Mouse (Mus musculus) limb, embryonic 15.5 days (tissue): ENCODE measurements at regions not wholly inside any gene's neighbourhood (a gene's known extent, or its start where the extent isn't known, plus 50 kb on each side); places are given as distances from the start of the nearest gene placed in this dataset.
"Not testable (repeated sequence)": the region's sequence is repeated elsewhere in the genome, so short reads cannot be mapped to it uniquely, and the experiment has no call there.

ENCODE experiments used
- ATAC-seq: fragments of 200-750 bp; cut with Nextera tagmentation; 2 replicates; pipeline ENCODE4 v1.8.0; 2017; ENCODE audit warnings: low read depth, moderate TSS enrichment; ENCODE audit not compliant: insufficient number of reproducible peaks, low FRiP score, low TSS enrichment
- H3K27ac ChIP-seq: fragments of 300-500 bp; sonication (generic); 2 replicates; pipeline ENCODE4 v1.5.1; 2015; ENCODE audit warnings: moderate library complexity, mild to moderate bottlenecking, inconsistent platforms
- H3K27me3 ChIP-seq: fragments of 300-500 bp; sonication (generic); 2 replicates; pipeline ENCODE4 v1.6.1; 2015; ENCODE audit warnings: inconsistent platforms
- H3K36me3 ChIP-seq: fragments of 300-500 bp; sonication (generic); 2 replicates; pipeline ENCODE4 v1.6.1; 2015; ENCODE audit warnings: inconsistent platforms
- H3K4me1 ChIP-seq: fragments of 300-500 bp; sonication (generic); 2 replicates; pipeline ENCODE4 v1.6.1; 2015; ENCODE audit warnings: inconsistent platforms
- H3K4me2 ChIP-seq: fragments of 300-500 bp; sonication (generic); 2 replicates; pipeline ENCODE4 v1.6.1; 2015; ENCODE audit warnings: mild to moderate bottlenecking, inconsistent platforms
- H3K4me3 ChIP-seq: fragments of 300-500 bp; sonication (generic); 2 replicates; pipeline ENCODE4 v1.5.1; 2015; ENCODE audit warnings: mild to moderate bottlenecking, inconsistent platforms
- H3K9ac ChIP-seq: fragments of 300-500 bp; sonication (generic); 2 replicates; pipeline ENCODE4 v1.6.1; 2015; ENCODE audit warnings: inconsistent platforms
- H3K9me3 ChIP-seq: fragments of 300-500 bp; sonication (generic); 2 replicates; pipeline ENCODE4 v1.6.1; 2016; ENCODE audit warnings: inconsistent platforms
- WGBS: fragments of 180-500 bp; shearing (Covaris S2); methylation state at CpG from one replicate; pipeline ENCODE4 v1.1.7; 2015; 5-methylcytosine and 5-hydroxymethylcytosine counted together

DNA sequence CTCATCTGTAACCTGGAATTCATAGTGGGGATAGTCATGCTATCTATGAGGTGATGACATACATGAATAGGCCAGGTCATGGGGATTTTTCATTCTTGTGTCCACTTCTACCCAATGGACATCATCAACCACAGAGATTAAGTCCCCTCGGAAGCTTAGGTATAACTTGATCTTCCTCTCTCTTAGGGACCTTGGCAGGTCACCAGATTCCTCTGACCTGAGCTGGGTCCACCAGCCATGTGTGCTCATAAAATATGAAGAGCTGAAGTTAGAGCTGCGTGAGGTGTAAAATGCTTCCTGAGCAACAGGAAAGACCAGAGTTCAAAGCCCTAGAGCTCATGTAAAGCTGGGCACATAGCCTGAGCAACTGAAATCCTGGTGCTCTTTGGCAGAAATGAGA is 105.3 kb downstream of the Ero1lb start:
- WGBS = 84% methylated on average over 2 of the region's 2 CpGs
- H3K4me2 ChIP-seq, ATAC-seq, H3K27ac ChIP-seq, H3K4me3 ChIP-seq, H3K27me3 ChIP-seq, H3K9ac ChIP-seq, H3K4me1 ChIP-seq, H3K9me3 ChIP-seq, H3K36me3 ChIP-seq: not testable (repeated sequence)

- not testable (repeated sequence) for ATAC-seq, H3K4me2 ChIP-seq, H3K36me3 ChIP-seq, H3K27ac ChIP-seq, H3K27me3 ChIP-seq, H3K9ac ChIP-seq, H3K9me3 ChIP-seq, H3K4me1 ChIP-seq, H3K4me3 ChIP-seq
- no CpG with 5 or more reads among the region's 7 CpGs for WGBS
Measured at GRCm38 (mm10) chr13:12668742-12669141, 103.1 kb downstream of the Ero1lb start.

DNA sequence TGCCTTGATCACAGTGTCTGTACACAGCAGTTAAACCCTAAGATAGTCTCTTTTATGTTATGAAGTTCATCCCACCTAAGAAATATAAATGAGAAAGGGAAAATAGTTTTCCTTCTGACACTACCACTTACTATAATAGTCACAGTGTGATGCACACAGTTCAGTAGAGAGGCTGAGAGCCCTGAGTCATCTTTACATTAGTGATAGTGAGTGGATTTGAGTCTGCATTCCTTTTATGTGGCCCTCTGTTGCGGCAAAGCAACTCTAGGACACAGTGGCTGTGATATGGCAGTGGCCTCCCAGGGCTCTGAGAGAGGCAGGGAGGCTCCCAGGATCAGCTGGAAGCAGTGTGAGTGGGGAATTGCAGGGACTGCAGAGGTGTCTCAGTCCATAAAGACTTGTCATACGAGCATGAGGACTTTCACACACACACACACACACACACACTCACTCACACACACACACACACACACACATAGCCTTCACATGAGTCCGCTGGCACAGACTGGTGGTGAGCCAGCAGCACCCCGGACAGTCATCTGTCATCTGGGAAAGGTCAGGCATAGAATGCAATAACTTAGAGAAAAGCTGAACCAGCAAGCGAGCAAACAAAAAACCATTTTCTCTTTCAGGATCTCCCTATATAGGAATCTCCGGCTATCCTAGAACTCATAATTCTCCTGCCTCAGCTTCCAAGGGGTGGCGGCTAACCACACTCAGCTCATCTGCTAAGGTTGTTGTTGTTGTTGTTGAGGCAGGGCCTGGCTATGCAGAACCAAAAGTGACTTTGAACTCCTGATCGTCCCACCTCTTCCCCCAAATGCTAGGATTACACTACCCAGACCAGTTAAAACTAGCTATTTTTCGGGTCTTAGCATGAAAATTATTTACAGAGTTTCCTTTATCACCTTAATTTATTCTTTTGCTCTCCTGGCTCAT is 102.3 kb downstream of the Ero1lb start:
- H3K27me3 ChIP-seq, H3K9ac ChIP-seq: not testable (repeated sequence)
- WGBS = 82% methylated on average over 9 of the region's 9 CpGs

GRCm38 (mm10) chr13:12666050-12666449 is 100.4 kb downstream of the Ero1lb start:
- 69% methylated on average over 3 of the region's 3 CpGs for WGBS
- not testable (repeated sequence) for H3K4me2 ChIP-seq, H3K4me1 ChIP-seq, ATAC-seq, H3K9ac ChIP-seq, H3K4me3 ChIP-seq, H3K27me3 ChIP-seq, H3K36me3 ChIP-seq, H3K27ac ChIP-seq, H3K9me3 ChIP-seq

More for the DNA sequence above, 102.3 kb downstream of the Ero1lb start:
- not testable (repeated sequence) for ATAC-seq, H3K4me3 ChIP-seq, H3K36me3 ChIP-seq, H3K4me2 ChIP-seq, H3K27ac ChIP-seq, H3K4me1 ChIP-seq, H3K9me3 ChIP-seq
